Mouse (Mus musculus): ENCODE data around the gene Sec14l2. TPM values are rescaled to one million over a fixed set of nuclear protein-coding genes. Genes with fewer than 3 reads are reported as not detected.

The Sec14l2 gene
- total and polyA plus RNA-seq, 3 experiments, result 15.5 to 40.1 TPM; not detected in 1

DNA sequence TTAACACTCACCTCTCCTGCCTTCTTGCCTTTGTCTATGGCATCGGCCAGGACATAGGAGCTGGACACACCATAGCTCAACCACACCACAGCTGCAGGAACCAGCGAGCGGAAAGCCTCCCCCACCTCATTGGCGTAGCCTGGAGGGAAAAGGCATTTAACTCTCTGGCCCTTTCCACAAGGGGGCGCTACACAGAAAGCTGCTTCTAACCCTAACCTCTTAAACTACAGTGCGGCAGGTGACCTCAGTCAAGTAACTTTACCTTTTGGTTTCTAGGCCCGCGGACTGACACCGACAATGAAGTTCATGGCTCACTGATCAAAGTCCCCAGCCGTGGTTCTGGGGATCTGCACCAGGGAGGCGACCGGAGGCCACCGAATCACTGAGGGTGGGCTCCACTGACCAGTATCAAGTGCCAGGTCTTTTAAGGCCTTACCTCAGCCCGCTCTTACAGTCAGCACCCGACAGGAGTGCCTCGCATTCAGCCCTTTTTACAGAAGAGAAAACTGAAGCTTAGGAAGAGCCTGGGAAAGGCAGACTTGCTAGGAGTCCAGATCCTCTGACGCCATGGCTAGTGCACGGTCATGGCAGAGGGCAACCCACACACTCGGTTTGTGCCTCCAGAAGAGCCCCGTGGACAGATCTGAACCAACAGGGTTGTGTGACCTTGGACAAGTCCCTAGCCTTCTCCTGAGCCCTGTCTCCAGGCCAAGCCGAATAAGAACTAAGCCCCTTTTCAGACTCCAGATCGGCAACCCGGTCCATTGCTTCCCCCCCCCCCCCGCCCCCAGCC is 28.6 kb downstream of the Sec14l2 start:
- Histone ChIP-seq H3K4me1 (ENCODE audit: control insufficient read depth in 1 of 2, insufficient read depth in 2 of 2, low read length in 2 of 2) (peaks cover 0 to 7% of the 10 kb centered on the region in 2 experiments; a peak in 2 of 4 replicates), H3K4me3 (ENCODE audit: control insufficient read depth in 1 of 2, insufficient read depth in 1 of 2, low read depth in 2 of 2, low read length in 2 of 2) (peak overlapping the region; percentile 72), H3K27ac (ENCODE audit: control insufficient read depth, low read depth, low read length) (peak overlapping the region; percentile 87), H3K36me3 (ENCODE audit: control insufficient read depth in 1 of 2, insufficient read depth in 2 of 2, low read length in 2 of 2) (peaks cover 2 to 6% of the 10 kb centered on the region in 2 experiments; a peak in 2 of 4 replicates), H3K79me2 (ENCODE audit: control insufficient read depth, insufficient read depth, low read length, poor library complexity) (peaks cover 8% of the 10 kb centered on the region), H3K9ac (ENCODE audit: control insufficient read depth, low read depth, low read length, poor library complexity, severe bottlenecking) (peak overlapping the region; percentile 79), H3K27me3 (ENCODE audit: control insufficient read depth in 1 of 2, insufficient read depth in 2 of 2, low read length in 2 of 2) (no peaks in the 10 kb centered on the region), H3K9me3 (replicated peaks; ENCODE audit: insufficient read depth, low read length) (no peaks in the 10 kb centered on the region)
- peak; percentile 95 for DNase-seq (ENCODE audit: low read depth, low spot score)
- TF ChIP-seq TBP (IDR thresholded peaks at IDR 0.05; ENCODE audit: low read depth, low read length) (peak; percentile 68; the same call in 1 of the 2 replicates), ELF1 (IDR thresholded peaks at IDR 0.05; ENCODE audit: low read depth, low read length) (no peak), ZMIZ1 (IDR thresholded peaks at IDR 0.05; ENCODE audit: low read depth, low read length) (no peak), RAD21 (IDR thresholded peaks at IDR 0.05; ENCODE audit: low read depth, low read length) (peak; percentile 34), MAFK (IDR thresholded peaks at IDR 0.05; ENCODE audit: borderline replicate concordance, low read depth, low read length) (no peak), CTCF (IDR thresholded peaks at IDR 0.05 in 2 of 3, conservative IDR thresholded peaks at IDR 0.05 in 1 of 3; ENCODE audit: control insufficient read depth in 1 of 3, insufficient read depth in 1 of 3, low read depth in 2 of 3, low read length in 3 of 3, poor library complexity in 1 of 3, severe bottlenecking in 1 of 3) (peak; percentile 85 to 94 (median 93)), MEF2A (IDR thresholded peaks at IDR 0.05; ENCODE audit: extremely low read depth, insufficient replicate concordance, low read depth, low read length, poor library complexity, severe bottlenecking) (no peak), SMC3 (IDR thresholded peaks at IDR 0.05; ENCODE audit: low read depth, low read length) (peak; percentile 76), CHD1 (IDR thresholded peaks at IDR 0.05; ENCODE audit: low read depth, low read length) (peak; percentile 84; the same call in 1 of the 2 replicates), TCF12 (IDR thresholded peaks at IDR 0.05; ENCODE audit: low read depth, low read length) (no peak), ZNF384 (IDR thresholded peaks at IDR 0.05; ENCODE audit: low read depth, low read length) (no peak), POLR2AphosphoS2 (IDR thresholded peaks at IDR 0.05; ENCODE audit: low read length) (no peak), GATA1 (IDR thresholded peaks at IDR 0.05; ENCODE audit: low read depth, low read length) (no peak), EP300 (IDR thresholded peaks at IDR 0.05; ENCODE audit: low read depth in 1 of 2, low read length in 2 of 2) (peak; percentile 8 to 17; a peak in 1 of 4 replicates), NELFE (IDR thresholded peaks at IDR 0.05; ENCODE audit: low read depth, low read length) (peak; percentile 25; the same call in 1 of the 2 replicates), GABPA (IDR thresholded peaks at IDR 0.05; ENCODE audit: low read depth, low read length) (no peak), E2F4 (IDR thresholded peaks at IDR 0.05; ENCODE audit: borderline replicate concordance, low read depth, low read length) (0 out of 2 replicates have a peak, but pooled peaks have one; percentile 68), POLR2AphosphoS5 (IDR thresholded peaks at IDR 0.05; ENCODE audit: borderline replicate concordance, low read depth, low read length) (no peak), MYC (IDR thresholded peaks at IDR 0.05; ENCODE audit: low read depth, low read length) (0 out of 2 replicates have a peak, but pooled peaks have one; percentile 25), SIN3A (IDR thresholded peaks at IDR 0.05; ENCODE audit: low read length) (peak; percentile 47; the same call in 1 of the 2 replicates), NRF1 (IDR thresholded peaks at IDR 0.05; ENCODE audit: insufficient read depth, low read depth, low read length, poor library complexity, severe bottlenecking) (no peak), KAT2A (conservative IDR thresholded peaks at IDR 0.05; ENCODE audit: low read depth, low read length) (0 out of 2 replicates have a peak, but pooled peaks have one; percentile 30), MAX (IDR thresholded peaks at IDR 0.05; ENCODE audit: low read length) (no peak; the same call in 1 of the 2 replicates), CHD2 (IDR thresholded peaks at IDR 0.05; ENCODE audit: low read length) (no peak), ZC3H11A (IDR thresholded peaks at IDR 0.05; ENCODE audit: low read depth, low read length) (no peak), USF2 (IDR thresholded peaks at IDR 0.05; ENCODE audit: borderline replicate concordance in 1 of 2, insufficient read depth in 1 of 2, low read depth in 1 of 2, low read length in 2 of 2) (no peak), MYB (IDR thresholded peaks at IDR 0.05; ENCODE audit: low read depth, low read length) (no peak), MAZ (IDR thresholded peaks at IDR 0.05; ENCODE audit: low read depth, low read length) (no peak), POLR2A (IDR thresholded peaks at IDR 0.05; ENCODE audit: control insufficient read depth in 1 of 2, insufficient read depth in 1 of 2, low read depth in 1 of 2, low read length in 2 of 2, poor library complexity in 1 of 2) (peak in 1 of 2 experiments; percentile 24; a peak in 1 of 4 replicates), MXI1 (IDR thresholded peaks at IDR 0.05; ENCODE audit: low read depth, low read length) (no peak), ZKSCAN1 (IDR thresholded peaks at IDR 0.05; ENCODE audit: low read depth, low read length) (no peak), HCFC1 (IDR thresholded peaks at IDR 0.05; ENCODE audit: low read depth, low read length) (no peak; the same call in 1 of the 2 replicates), TAL1 (IDR thresholded peaks at IDR 0.05; ENCODE audit: low read length) (no peak), JUND (IDR thresholded peaks at IDR 0.05; ENCODE audit: low read depth, low read length) (no peak), RCOR1 (IDR thresholded peaks at IDR 0.05; ENCODE audit: low read depth, low read length) (0 out of 2 replicates have a peak, but pooled peaks have one; percentile 16)
